Mouse (Mus musculus) MEL (cell line): ENCODE measurements around the gene Hist3h2a.
A peak's percentile ranks its signal among the peaks of the same experiment; 100 is the strongest.

Source experiments
- CTCF ChIP-seq, 3 experiments: IDR thresholded peaks in 2 of 3; conservative IDR thresholded peaks in 1 of 3; 2 replicates each; pipeline ENCODE4 v1.5.1; 2011 to 2012; ENCODE audit warnings: low read length in 3 of 3, low read depth in 2 of 3, mild to moderate bottlenecking in 2 of 3, improper control_type of control experiment in 1 of 3, inconsistent platforms in 1 of 3, mixed read lengths in 1 of 3, moderate library complexity in 1 of 3; ENCODE audit not compliant: control insufficient read depth in 1 of 3, insufficient read depth in 1 of 3, poor library complexity in 1 of 3, severe bottlenecking in 1 of 3
- MYB ChIP-seq: IDR thresholded peaks from 2 replicates; pipeline ENCODE4 v1.6.1; 2011; ENCODE audit warnings: mild to moderate bottlenecking, low read depth, low read length, improper control_type of control experiment
- POLR2A ChIP-seq, 2 experiments: IDR thresholded peaks; 2 replicates each; pipeline ENCODE4 v1.6.1; 2011 to 2012; ENCODE audit warnings: low read length in 2 of 2, mild to moderate bottlenecking in 2 of 2, control low read depth in 1 of 2, improper control_type of control experiment in 1 of 2, low read depth in 1 of 2, moderate library complexity in 1 of 2; ENCODE audit not compliant: control insufficient read depth in 1 of 2, insufficient read depth in 1 of 2, poor library complexity in 1 of 2
- TAL1 ChIP-seq: IDR thresholded peaks from 2 replicates; pipeline ENCODE4 v1.6.1; 2012; ENCODE audit warnings: mild to moderate bottlenecking, inconsistent platforms, low read length, moderate library complexity, mixed read lengths

- TF ChIP-seq POLR2A (IDR thresholded peaks at IDR 0.05; ENCODE audit: control insufficient read depth in 1 of 2, insufficient read depth in 1 of 2, low read depth in 1 of 2, low read length in 2 of 2, poor library complexity in 1 of 2) (peak in 1 of 2 experiments; percentile 71; a peak in 1 of 4 replicates), CTCF (IDR thresholded peaks at IDR 0.05 in 2 of 3, conservative IDR thresholded peaks at IDR 0.05 in 1 of 3; ENCODE audit: control insufficient read depth in 1 of 3, insufficient read depth in 1 of 3, low read depth in 2 of 3, low read length in 3 of 3, poor library complexity in 1 of 3, severe bottlenecking in 1 of 3) (no peak), TAL1 (no peak), MYB (no peak)
These were observed 23.1 kb downstream of the Hist3h2a start for GRCm38 (mm10) chr11:58977607-58978026.
